Comparison of ENCODE assay signal across 23 mouse cellular contexts in the genomic region with DNA sequence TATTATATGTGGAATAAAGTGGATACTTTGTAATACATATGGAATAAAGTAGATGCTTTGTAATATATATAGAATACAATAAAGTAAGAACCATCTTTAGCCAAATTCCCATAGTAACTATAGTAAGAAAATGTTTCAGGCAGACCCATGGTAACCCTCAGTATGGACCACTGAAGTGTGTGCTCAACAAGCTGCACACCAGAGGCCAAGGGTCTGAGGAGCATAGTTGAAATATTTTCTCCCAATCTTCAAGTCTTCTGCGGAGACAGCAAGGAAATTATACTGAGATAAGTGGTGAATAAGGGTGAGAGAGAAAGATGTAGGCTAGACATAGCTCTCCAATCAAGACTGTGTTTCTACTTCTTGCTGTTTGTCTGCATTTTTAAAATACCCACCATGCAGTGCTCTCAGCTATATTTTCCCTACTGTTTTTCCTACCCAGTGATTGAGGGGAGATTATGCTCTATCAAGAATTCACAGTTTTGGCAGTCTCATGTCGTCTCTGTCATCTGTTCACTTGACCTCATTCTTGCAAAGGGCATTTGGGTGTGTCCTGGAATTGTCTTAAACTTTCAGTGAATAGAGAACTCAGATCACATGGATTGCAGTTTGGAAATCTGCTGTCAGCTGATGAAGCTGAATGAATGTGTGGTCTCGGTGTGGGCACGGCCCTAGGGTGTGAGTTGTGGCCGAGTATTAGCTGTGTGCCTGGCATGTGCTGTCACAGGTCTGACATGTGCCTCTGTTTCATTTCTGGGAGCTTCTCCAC.
DNase-seq lines count a peak whose midpoint lies in the region; ATAC-seq and TF ChIP-seq lines count a peak whose summit lies in the region.
"Had no signal": no experiment of that assay in that cellular context is flagged by ENCODE, and none has a peak within 500 bp of the region (broad histone marks: within the 10 kb centered on the region; RNA-seq: fewer than 3 reads in every experiment).

No protein-coding gene starts in this region.

- no peaks in the 10 kb centered on the region for H3K36me3 ChIP-seq in lung, embryonic 14.5 days (ENCODE audit: insufficient read depth)
- H3K36me3 ChIP-seq: embryonic facial prominence, embryonic 13.5 days; heart, embryonic 15.5 days; hindbrain, embryonic 15.5 days; intestine, embryonic 15.5 days; limb, embryonic 13.5 days; liver, embryonic 13.5 days; midbrain, embryonic 12.5 days; neural tube, embryonic 13.5 days had no signal

- peak in 1 of 2 experiments; percentile 30 for DNase-seq in cerebellum, adult 2 months
- no peak for DNase-seq in cerebellum, adult 18-20 months
- DNase-seq in Muller cell, postnatal 12 days (ENCODE audit: inconsistent ontology term): peak; percentile 69
- DNase-seq in lung, embryonic 14.5 days: peak; percentile 29
- peak; percentile 69 for DNase-seq in lung, postnatal 36 days
- DNase-seq in natural killer cell, adult 2 months (ENCODE audit: low spot score in 2 of 2): no peak
- DNase-seq in frontal cortex, postnatal 36 days (ENCODE audit: low spot score in 2 of 2): no peak
- DNase-seq in cerebellum, adult 11-12 months: no peak
- DNase-seq: cerebellum, postnatal 10 days; gastrocnemius, adult 2 months; heart, postnatal 4 days; kidney, postnatal 4 days; liver, embryonic 13.5 days; right cerebral cortex, adult 18-20 months; thymus, postnatal 14 days had no signal

- H3K27ac ChIP-seq in cerebellum, adult 2 months (ENCODE audit: insufficient read depth, low read length): peak overlapping the region; percentile 66; the same call in 1 of the 2 replicates
- H3K27ac ChIP-seq in lung, embryonic 14.5 days (ENCODE audit: low read depth): no peak overlapping the region
- H3K27ac ChIP-seq: embryonic facial prominence, embryonic 13.5 days; gastrocnemius, adult 2 months; heart, embryonic 15.5 days; hindbrain, embryonic 15.5 days; intestine, embryonic 15.5 days; limb, embryonic 13.5 days; liver, embryonic 13.5 days; midbrain, embryonic 12.5 days; neural tube, embryonic 13.5 days had no signal

- 41% methylated on average over 5 of the region's 5 CpGs for WGBS in cerebellum, adult 2 months
- WGBS in lung, embryonic 14.5 days: 41% methylated on average over 5 of the region's 5 CpGs

- no peaks in the 10 kb centered on the region for H3K27me3 ChIP-seq in cerebellum, adult 2 months (ENCODE audit: control insufficient read depth, insufficient read depth, low read length)
- no peaks in the 10 kb centered on the region for H3K27me3 ChIP-seq in lung, embryonic 14.5 days (ENCODE audit: insufficient read depth, low read length)
- H3K27me3 ChIP-seq: embryonic facial prominence, embryonic 13.5 days; heart, embryonic 15.5 days; hindbrain, embryonic 15.5 days; intestine, embryonic 15.5 days; limb, embryonic 13.5 days; liver, embryonic 13.5 days; midbrain, embryonic 12.5 days; neural tube, embryonic 13.5 days had no signal

- peak; percentile 62; the same call in 1 of the 2 replicates for ATAC-seq in lung, embryonic 14.5 days (ENCODE audit: insufficient read depth)
- ATAC-seq: forebrain, embryonic 16.5 days; intestine, embryonic 15.5 days had no signal

- peaks cover 72% of the 10 kb centered on the region for H3K4me1 ChIP-seq in cerebellum, adult 2 months (ENCODE audit: control insufficient read depth, insufficient read depth, low read length)
- peaks cover 2% of the 10 kb centered on the region; the same call in 1 of the 2 replicates for H3K4me1 ChIP-seq in lung, embryonic 14.5 days (ENCODE audit: insufficient read depth)

- no peaks in the 10 kb centered on the region for H3K9me3 ChIP-seq in lung, embryonic 14.5 days (ENCODE audit: low read depth, low read length)
- H3K9me3 ChIP-seq: embryonic facial prominence, embryonic 13.5 days; heart, embryonic 15.5 days; hindbrain, embryonic 15.5 days; intestine, embryonic 15.5 days; limb, embryonic 13.5 days; liver, embryonic 13.5 days; midbrain, embryonic 12.5 days; neural tube, embryonic 13.5 days had no signal

- no peak overlapping the region for H3K4me3 ChIP-seq in cerebellum, adult 2 months (replicated peaks; ENCODE audit: insufficient read depth, low read depth, low read length)
- no peak overlapping the region for H3K4me3 ChIP-seq in lung, embryonic 14.5 days (ENCODE audit: low read depth, low read length)
- H3K4me3 ChIP-seq: embryonic facial prominence, embryonic 13.5 days; gastrocnemius, adult 2 months; heart, embryonic 15.5 days; hindbrain, embryonic 15.5 days; intestine, embryonic 15.5 days; limb, embryonic 13.5 days; liver, embryonic 13.5 days; midbrain, embryonic 12.5 days; neural tube, embryonic 13.5 days had no signal

- no peak for TF ChIP-seq POLR2A in cerebellum, adult 2 months (IDR thresholded peaks at IDR 0.05; ENCODE audit: borderline replicate concordance, insufficient read depth, low read length)

- no peak for TF ChIP-seq CTCF in cerebellum, adult 2 months (IDR thresholded peaks at IDR 0.05; ENCODE audit: borderline replicate concordance, insufficient read depth, low read depth, low read length)
- no peak for TF ChIP-seq CTCF in lung, embryonic 14.5 days (IDR thresholded peaks at IDR 0.05; ENCODE audit: low read depth)

- no peak overlapping the region for H3K4me2 ChIP-seq in lung, embryonic 14.5 days
- H3K4me2 ChIP-seq: embryonic facial prominence, embryonic 13.5 days; heart, embryonic 15.5 days; hindbrain, embryonic 15.5 days; intestine, embryonic 15.5 days; limb, embryonic 13.5 days; liver, embryonic 13.5 days; midbrain, embryonic 12.5 days; neural tube, embryonic 13.5 days had no signal

- H3K9ac ChIP-seq in lung, embryonic 14.5 days: no peak overlapping the region
- H3K9ac ChIP-seq: embryonic facial prominence, embryonic 13.5 days; heart, embryonic 15.5 days; hindbrain, embryonic 15.5 days; intestine, embryonic 15.5 days; limb, embryonic 13.5 days; liver, embryonic 13.5 days; midbrain, embryonic 12.5 days; neural tube, embryonic 13.5 days had no signal

Comparison
In these comparisons a context has a peak if more than half of its experiments do, and no peak if none do; other contexts are left out.
1. DNase-seq: peak in Muller cell, postnatal 12 days (single experiment), lung, embryonic 14.5 days (single experiment) and lung, postnatal 36 days (single experiment); none in cerebellum, adult 18-20 months (0 of 2), natural killer cell, adult 2 months (0 of 2), frontal cortex, postnatal 36 days (0 of 2) and cerebellum, adult 11-12 months (single experiment).